Mouse (Mus musculus) lung, postnatal 0 days (tissue): ENCODE measurements around the gene Fank1.

Source experiments
- CTCF ChIP-seq: IDR thresholded peaks from 2 replicates; pipeline ENCODE4 v1.5.1; 2016; ENCODE audit warnings: antibody characterized with exemption, mild to moderate bottlenecking
- EP300 ChIP-seq: IDR thresholded peaks from 2 replicates; pipeline ENCODE4 v1.6.1; 2016; ENCODE audit warnings: antibody characterized with exemption, mild to moderate bottlenecking, control low read depth

DNA sequence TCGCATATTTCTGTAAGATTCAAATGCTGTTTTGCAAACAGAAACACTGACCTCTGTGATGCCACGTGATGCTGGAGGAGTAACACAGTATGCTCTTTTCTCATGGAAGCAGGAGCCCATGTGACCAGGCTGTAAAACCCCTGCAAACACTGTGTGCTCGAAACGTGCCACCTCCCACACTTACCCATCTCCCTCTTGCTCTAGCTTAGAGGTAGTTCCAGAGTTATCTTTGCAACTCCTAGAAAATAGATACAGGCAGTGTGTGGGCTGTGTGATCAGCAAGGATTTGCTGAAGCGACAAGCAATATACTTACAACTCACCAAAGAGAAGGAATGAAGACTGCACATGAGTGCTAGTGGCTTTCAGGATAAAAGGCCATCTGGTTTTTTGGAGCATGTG lies 8.1 kb upstream of the Fank1 start:
- TF ChIP-seq CTCF: no peak
- TF ChIP-seq EP300: no peak
